Mouse (Mus musculus) inflammation-experienced regulatory T-cells, adult 6 months (primary cell): ENCODE measurements around the gene Gm12845. TPM values are rescaled to one million over a fixed set of nuclear protein-coding genes. Genes with fewer than 3 reads are reported as not detected.

Source experiments
- polyA plus RNA-seq, 3 experiments: library from polyadenylated mRNA; unstranded; fragments of 100-300 nt; shearing (Covaris generic); gene quantifications; one replicate each; pipeline ENCODE4 v1.2.1; 2017

Gene Gm12845
- polyA plus RNA-seq, 3 experiments from 2014 or later, result not detected

Other genes with a start within 250 kb of the Gm12845 start
- gene Rnf220, start 227.4 kb upstream of the Gm12845 start, polyA plus RNA-seq, result 10 to 100 TPM; 11.0 to 25.6 (median 21.9) TPM
- 10 to 100 TPM; 37.3 to 65.3 (median 61.9) TPM for gene Eri3, start 174.0 kb upstream of the Gm12845 start, polyA plus RNA-seq
- 10 to 100 TPM; 19.5 to 27.7 (median 21.6) TPM for gene Dmap1, start 42.1 kb upstream of the Gm12845 start, polyA plus RNA-seq
- gene Klf17, start 41.2 kb downstream of the Gm12845 start, polyA plus RNA-seq, result under 1 TPM in 1 of 3 experiments, not detected in 2; 0.15 TPM
- not detected for gene Slc6a9, start 110.1 kb downstream of the Gm12845 start, polyA plus RNA-seq
- gene Ccdc24, start 148.1 kb downstream of the Gm12845 start, polyA plus RNA-seq, result not detected
- not detected for gene B4galt2, start 159.1 kb downstream of the Gm12845 start, polyA plus RNA-seq
- gene Atp6v0b, start 162.9 kb downstream of the Gm12845 start, polyA plus RNA-seq, result 100 to 1,000 TPM in 1 of 3 experiments, 10 to 100 TPM in 2; 75.7 to 115 (median 83.2) TPM
- gene Dph2, start 167.6 kb downstream of the Gm12845 start, polyA plus RNA-seq, result 10 to 100 TPM; 20.1 to 32.4 (median 23.9) TPM
- 10 to 100 TPM; 11.3 to 13.9 (median 12.7) TPM for gene Ipo13, start 190.6 kb downstream of the Gm12845 start, polyA plus RNA-seq
- gene Artn, start 205.4 kb downstream of the Gm12845 start, polyA plus RNA-seq, result not detected